Mouse (Mus musculus): ENCODE results near the gene Fut2.

Gene Fut2

GRCm38 (mm10) chr7:45605704-45606289, 60.4 kb downstream of the Fut2 start:
- no peak for DNase-seq (ENCODE audit: low read depth, low spot score)

DNA sequence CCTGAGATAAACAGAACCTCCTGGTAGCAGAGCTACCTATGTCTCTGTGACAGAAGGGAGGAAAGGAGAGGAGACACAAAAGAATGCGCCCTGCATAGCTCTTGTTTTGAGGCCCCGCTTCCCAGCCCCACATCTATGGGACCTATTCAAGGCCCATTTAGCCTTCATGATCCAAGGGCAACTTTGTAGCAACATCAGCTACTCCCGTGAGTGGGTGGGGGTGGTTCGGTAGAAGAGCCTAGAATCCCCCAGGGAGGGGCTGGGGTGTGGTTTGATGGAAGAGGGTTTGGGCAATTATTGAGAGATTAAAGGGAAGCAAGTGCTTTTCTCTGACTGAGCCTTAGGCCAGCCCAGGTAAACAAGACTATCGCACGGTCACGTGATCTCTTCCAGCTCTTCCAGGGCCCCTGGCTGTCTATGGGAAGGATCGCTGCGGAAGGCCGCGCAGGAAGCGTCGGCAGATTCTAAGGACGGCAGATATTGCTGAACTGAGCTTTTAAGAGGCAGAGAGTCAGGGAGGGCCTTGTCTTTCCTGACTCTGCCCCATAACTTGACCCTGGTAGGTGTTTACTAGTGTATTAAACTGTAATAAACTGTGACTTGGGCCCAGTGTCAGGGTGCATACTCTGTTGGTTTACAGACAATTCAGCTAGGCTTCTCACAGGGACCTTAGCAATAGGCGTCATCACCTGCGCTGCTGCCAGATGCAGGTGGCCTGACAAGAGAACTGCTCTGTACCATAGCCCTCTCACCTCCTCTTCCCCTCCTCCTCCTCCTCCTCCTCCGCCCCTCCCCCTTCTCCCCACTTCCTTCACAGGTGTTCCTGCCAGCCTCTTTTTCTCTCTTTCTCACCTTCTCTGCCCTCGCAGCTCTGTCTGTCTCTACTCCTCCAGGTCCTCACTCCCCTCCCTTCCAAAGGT, 67.0 kb downstream of the Fut2 start:
- DNase-seq (ENCODE audit: low read depth, low spot score), result no peak
